Mouse (Mus musculus) G1E-ER4 (cell line): ENCODE measurements around the gene Cbfa2t3. TPM values are rescaled to one million over a fixed set of nuclear protein-coding genes. Genes with fewer than 3 reads are reported as not detected.

ENCODE experiments used
- GATA1 ChIP-seq: IDR thresholded peaks from one replicate; pipeline ENCODE4 v1.8.0; 2012; ENCODE audit warnings: low read length, inconsistent platforms
- polyA plus RNA-seq: library from polyadenylated mRNA; stranded (reverse); fragments of >175 nt; gene quantifications from 2 replicates; pipeline ENCODE4 v1.2.3, GENCODE M21; 2012

Gene Cbfa2t3
- polyA plus RNA-seq, 1 experiment: 273 TPM

DNA sequence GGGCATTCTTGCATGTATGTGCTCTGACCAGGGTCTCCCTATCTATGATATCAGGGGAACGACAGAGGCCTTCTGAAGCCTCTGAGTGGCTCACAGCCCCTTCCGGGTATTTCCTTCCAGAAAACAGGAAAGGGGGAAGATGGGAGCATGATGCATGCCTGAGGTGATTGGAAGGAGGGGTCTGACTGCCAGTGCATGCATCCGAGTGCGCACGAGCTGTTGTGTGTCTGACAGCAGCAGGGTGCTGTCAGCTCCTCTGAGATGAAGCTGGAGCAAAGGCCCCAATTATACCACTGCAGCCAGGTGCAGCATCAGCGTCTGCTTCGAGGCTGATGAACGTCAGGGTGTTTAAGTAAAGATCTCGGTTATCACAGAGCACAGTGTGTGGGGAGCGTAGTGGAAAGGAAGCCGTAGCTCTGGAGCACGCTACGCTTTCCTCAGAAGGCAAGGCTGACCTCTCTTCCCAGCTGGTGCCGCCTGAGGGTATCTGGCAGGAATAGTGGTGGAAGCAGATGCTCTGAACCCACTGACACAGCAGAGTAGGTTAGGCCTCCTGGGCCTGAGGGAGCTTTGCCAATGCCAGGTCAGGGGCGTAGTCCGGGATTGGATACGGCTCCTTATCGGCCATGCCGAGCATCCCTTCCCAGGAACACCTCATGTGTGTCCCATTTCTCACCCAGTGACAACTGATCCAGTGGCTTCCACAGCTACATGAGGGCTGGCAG is 105.0 kb downstream of the Cbfa2t3 start:
- TF ChIP-seq GATA1: no peak

DNA sequence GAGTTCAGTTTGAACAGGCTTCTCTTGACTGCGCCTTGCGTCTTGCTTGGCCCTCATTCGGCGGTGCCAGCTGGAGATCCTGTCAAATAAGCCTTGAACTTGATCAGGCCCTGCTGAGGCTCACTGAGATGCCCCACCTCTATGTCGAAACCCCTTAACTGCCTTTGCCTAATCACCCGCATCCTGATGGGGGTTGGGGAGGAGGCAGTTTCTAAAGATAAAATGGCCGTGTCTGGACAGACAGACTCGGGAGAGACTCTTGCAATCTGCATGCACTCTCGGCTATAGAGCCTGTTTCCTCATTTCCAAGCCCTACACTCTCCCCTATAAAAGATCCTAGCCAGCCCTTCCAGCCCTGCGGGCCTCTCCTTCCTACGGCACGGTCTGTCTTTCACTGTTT is 105.7 kb downstream of the Cbfa2t3 start:
- no peak for TF ChIP-seq GATA1

DNA sequence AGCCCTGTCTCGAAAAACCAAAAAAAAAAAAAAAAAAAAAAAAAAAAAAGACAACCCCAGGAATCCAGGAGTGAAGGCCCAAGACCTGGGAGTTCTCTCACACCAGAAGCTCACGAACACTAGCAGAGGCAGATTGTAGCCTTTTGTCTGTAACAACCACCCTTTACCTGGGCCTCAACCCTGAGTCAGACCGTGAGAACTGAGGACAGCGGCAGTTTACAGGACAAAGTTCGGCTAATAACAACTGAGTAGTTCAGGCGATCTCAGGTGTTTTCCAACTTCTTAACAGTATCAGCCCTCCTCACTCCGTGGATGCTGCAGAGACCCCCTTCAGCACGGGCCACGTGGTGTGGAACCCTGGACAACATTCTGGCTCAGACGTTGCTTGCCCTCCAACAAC is 112.2 kb downstream of the Cbfa2t3 start:
- TF ChIP-seq GATA1: no peak

DNA sequence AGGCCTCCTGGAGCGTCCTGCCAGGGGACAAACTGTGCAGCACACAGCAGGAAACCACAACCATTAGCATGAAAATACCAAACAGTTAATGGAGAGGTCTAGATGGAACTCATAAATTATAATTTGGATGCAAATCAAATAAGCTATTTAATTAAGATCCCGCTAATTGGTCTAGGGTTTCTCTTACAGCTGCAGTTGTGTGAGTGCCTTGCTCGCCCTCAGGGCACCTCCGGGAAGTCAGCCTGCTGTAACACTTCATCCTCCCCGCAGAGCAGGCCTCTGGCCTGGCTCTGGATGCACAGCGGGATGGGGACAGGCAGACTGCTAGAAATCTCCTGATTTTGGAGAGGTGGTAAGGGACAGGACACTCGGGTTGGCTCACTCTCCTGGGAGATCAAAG is 112.7 kb downstream of the Cbfa2t3 start:
- no peak for TF ChIP-seq GATA1

DNA sequence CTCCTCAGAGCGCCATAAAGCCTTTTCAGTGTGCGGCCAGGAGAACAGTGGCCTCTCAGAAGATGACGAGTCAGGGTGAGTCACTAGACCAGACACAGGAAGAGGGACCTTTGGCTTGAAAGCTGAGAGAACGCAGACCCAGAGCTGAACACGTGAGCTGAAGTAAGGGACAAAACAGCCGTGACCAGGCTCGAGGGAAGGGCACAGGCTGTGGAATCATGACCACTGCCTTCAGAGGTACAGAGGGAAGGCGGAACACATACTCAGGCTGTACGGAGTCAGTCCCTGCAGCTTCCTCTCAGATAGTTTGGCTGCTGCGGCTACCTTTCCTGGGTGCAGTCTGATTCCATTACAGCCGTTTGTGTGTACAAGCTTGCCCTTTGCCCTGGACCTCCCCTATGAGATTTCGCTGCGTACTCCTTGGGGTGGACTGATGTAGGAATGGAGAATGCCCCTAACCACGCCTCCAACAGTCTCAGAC is 113.5 kb downstream of the Cbfa2t3 start:
- no peak for TF ChIP-seq GATA1

DNA sequence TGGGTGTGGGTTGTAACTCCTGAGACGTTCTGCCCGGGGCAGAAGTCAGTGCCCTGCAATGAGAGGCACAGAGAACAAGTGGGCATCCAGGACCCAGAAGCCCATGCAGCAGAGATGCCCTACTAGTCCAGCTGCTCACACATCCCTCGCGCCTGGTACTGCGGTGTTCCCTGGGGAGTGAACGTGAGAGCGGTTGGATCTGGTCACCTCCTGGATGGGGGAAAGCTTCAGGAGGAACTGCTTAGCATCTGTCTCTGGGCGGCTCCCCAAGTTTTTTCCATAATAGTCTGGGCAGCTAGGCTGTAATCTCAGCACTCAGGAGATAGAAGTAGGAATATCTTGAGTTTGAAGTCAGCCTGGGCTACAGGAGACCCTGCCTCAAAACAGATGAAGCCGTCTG is 113.9 kb downstream of the Cbfa2t3 start:
- no peak for TF ChIP-seq GATA1

DNA sequence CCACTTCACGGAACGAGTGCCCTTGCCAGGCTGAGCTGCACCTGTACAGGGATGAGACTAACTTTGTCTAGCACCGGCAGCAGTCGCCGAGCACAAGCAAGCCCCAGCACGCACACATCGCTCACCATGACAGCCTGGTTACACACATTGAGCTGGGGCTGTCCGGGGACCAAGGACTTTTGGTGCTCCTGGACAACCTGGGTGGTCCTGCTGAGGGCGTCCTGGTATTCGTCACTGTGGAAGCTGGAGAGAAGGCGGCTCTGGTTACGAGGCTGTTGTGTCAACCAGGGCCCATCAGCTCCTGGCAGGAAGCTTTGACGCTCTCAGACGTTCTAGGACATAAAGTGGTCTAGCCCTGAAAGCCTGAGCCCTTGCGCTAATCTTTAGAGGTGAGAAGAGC is 118.0 kb downstream of the Cbfa2t3 start:
- no peak for TF ChIP-seq GATA1

DNA sequence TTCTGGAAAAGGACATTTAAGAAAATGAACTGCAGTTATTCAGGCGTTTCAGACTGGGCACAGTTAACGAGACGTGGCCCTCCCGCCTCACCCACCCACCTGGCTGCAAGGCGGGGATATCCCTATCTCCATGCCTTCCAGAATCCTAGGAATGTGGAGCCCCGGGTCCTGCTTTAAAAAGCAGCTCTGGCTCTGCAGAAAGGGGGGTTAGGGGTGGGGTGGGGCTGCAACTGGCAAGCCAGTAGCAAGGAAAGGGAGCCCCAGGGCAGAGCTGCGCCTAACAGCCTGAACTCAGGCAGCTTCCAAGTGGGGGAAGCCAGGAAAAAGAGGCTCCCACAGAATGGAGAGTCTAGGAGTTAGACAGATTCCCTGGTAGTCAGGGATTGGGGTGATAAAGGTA is 119.7 kb downstream of the Cbfa2t3 start:
- no peak for TF ChIP-seq GATA1

DNA sequence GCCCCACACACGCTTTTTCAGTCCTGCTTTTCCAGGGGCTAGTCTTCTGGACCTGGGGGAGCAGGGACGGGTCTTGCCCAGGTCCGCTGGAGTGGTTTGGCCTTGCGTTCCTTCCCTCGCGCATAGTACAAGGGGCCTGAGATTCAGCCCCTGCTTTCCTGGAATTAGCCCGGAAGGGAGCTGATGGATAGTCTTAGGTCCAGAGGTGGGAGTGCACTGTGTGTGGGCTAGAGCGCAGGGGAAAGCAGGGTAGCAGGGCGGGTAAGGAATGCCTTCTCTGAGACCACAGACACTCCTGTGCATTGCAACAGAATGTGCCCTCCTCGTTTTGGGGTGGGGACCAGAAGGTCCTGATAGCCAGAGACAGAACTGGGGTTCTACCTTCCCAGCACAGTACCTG is 121.8 kb downstream of the Cbfa2t3 start:
- no peak for TF ChIP-seq GATA1

DNA sequence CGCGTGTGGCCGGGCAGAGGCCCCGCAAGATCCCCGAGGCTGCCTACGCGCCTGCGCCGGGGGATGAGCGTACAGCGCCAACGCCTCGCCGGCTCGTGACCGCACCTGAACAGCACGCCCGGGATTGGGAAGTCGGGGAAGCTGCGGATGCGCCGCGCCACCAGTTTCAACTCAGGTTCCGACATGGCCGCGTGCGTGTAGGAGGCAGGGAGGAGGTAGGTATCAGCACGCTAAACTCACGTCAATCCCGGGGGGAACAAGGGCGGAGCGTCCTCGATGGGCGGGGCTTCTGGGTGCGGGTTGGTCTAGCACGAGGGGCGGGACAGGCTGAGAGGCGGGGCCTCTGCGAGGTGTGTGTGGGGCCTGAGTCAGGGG is 122.3 kb downstream of the Cbfa2t3 start, which contains the start of gene Aprt:
TSS of gene Aprt (minus strand) at position 262 of the 375 bp plus-strand sequence.
- TF ChIP-seq GATA1: no peak

DNA sequence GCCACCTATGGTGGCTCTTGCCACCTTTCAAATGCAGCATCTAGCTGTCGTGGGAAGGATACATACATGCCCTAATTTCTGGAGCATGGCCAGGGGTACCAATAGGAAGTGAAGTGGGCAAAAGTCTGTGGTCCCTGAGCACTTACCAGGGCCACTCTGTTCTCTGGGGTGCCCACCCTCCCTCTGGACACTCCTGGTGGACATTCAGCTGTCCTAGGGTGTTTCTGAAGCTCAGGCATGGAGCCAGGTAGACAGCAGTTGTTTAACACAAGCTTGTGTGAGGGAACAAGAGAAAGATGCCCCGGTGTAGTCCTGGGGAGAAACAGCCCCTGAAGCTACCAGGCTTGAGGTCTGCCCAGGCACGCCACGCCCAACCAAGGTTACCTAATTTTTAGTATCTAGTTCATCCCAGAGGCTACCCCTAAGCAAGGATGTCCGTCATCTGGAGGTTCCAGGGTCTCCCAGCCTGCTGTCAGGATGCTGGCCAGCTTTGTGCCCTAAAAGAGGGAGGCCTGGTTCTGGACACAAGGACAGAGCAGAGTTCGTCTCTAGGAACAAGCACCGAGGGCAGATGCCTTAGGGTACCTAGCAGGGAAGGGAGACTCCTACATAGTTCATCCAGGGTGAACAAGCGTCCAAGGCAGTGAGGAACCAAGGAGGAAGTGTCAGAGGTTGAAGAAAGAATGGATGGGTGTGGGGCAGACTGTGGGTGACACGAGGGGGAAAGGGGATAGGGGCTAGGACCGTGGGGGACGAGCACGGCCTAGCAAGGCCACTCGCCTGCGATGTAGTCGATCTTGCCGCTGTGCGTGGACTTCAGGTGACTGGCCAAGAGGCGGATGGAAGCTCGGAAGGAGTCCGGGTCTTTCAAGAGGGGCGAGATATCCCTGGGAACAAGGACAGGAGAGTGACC is 122.9 kb downstream of the Cbfa2t3 start:
- TF ChIP-seq GATA1: no peak

DNA sequence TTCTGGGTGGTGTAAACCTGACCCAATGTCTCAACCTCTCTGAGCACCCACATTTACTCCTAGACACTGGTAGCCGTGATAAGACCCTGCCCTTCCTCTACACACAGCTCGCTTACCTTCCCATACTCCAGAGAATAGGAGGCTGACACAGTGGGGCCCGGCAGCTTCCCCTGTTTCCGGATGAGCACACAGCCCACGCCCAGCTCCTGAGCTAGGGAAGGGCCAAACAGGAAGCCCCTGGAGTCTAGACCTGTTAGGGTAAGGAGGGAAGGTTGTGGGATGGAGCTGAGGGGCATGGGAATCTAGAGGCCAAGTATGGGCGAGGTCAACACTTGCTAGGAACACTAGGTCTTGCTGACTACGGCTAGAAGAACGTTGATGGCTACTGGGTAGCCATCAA is 123.6 kb downstream of the Cbfa2t3 start:
- TF ChIP-seq GATA1: no peak

Other genes starting within 250 kb of the Cbfa2t3 start
- not detected in 2 replicates for gene Snai3, start 238.4 kb downstream of the Cbfa2t3 start, polyA plus RNA-seq
- gene Rnf166, start 223.0 kb downstream of the Cbfa2t3 start, polyA plus RNA-seq: 26.8 and 32.6 TPM in 2 replicates
- gene Ctu2, start 223.0 kb downstream of the Cbfa2t3 start, polyA plus RNA-seq: 34.0 and 38.9 TPM in 2 replicates
- gene Piezo1, start 147.8 kb downstream of the Cbfa2t3 start, polyA plus RNA-seq: 69.8 and 70.8 TPM in 2 replicates
- 256 and 305 TPM in 2 replicates for gene Cdt1, start 131.1 kb downstream of the Cbfa2t3 start, polyA plus RNA-seq
- gene Aprt, start 122.2 kb downstream of the Cbfa2t3 start, polyA plus RNA-seq: 236 and 483 TPM in 2 replicates
- 3.2 and 3.4 TPM in 2 replicates for gene Galns, start 87.6 kb downstream of the Cbfa2t3 start, polyA plus RNA-seq
- gene Trappc2l, start 87.5 kb downstream of the Cbfa2t3 start, polyA plus RNA-seq: 0.46 and 1.2 TPM in 2 replicates
- gene Pabpn1l, start 76.4 kb downstream of the Cbfa2t3 start, polyA plus RNA-seq: not detected in 2 replicates
- 0.14 and 0.15 TPM in 2 replicates for gene Acsf3, start 76.4 kb upstream of the Cbfa2t3 start, polyA plus RNA-seq
- not detected in 2 replicates for gene Cdh15, start 148.9 kb upstream of the Cbfa2t3 start, polyA plus RNA-seq